Mouse (Mus musculus): Measurements from ENCODE around the gene Ranbp10.

GRCm38 (mm10) chr8:105853178-105853577 lies 26.0 kb upstream of the Ranbp10 start, which contains the start of gene Cenpt:
- TF ChIP-seq CTCF (IDR thresholded peaks at IDR 0.05) = no peak
- no peak for TF ChIP-seq EP300 (IDR thresholded peaks at IDR 0.05)
